ENCODE assay signal across 16 mouse cellular contexts in genomic region chr11:4500826-4501225, GRCm38 (mm10). TPM values are rescaled to one million over a fixed set of nuclear protein-coding genes. Genes with fewer than 3 reads are reported as not detected.
DNase-seq lines count a peak whose midpoint lies in the region; ATAC-seq and TF ChIP-seq lines count a peak whose summit lies in the region.
"Had no signal": no experiment of that assay in that cellular context is flagged by ENCODE, and none has a peak within 500 bp of the region (broad histone marks: within the 10 kb centered on the region; RNA-seq: fewer than 3 reads in every experiment).

No protein-coding gene starts in this region.

- H3K36me3 ChIP-seq in hindbrain, postnatal 0 days (ENCODE audit: insufficient read depth, low read length), result peaks cover 16% of the 10 kb centered on the region
- H3K36me3 ChIP-seq in hindbrain, embryonic 16.5 days (ENCODE audit: control insufficient read depth, insufficient read depth, low read length), result peaks cover 23% of the 10 kb centered on the region
- 0 out of 2 replicates have a peak, but pooled peaks cover 2% of the 10 kb centered on the region for H3K36me3 ChIP-seq in stomach, postnatal 0 days (ENCODE audit: control insufficient read depth, insufficient read depth, low read length)

- no peak for TF ChIP-seq EP300 in stomach, postnatal 0 days (optimal IDR thresholded peaks at IDR 0.05)

- no peaks in the 10 kb centered on the region for H3K4me1 ChIP-seq in hindbrain, postnatal 0 days (ENCODE audit: insufficient read depth, low read length)
- no peaks in the 10 kb centered on the region for H3K4me1 ChIP-seq in hindbrain, embryonic 16.5 days (ENCODE audit: control insufficient read depth, insufficient read depth, low read depth, low read length)
- no peaks in the 10 kb centered on the region for H3K4me1 ChIP-seq in stomach, postnatal 0 days (replicated peaks; ENCODE audit: control insufficient read depth, insufficient read depth)
- H3K4me1 ChIP-seq: embryonic facial prominence, embryonic 13.5 days; hindbrain, embryonic 13.5 days; limb, embryonic 12.5 days had no signal

- ATAC-seq in hindbrain, postnatal 0 days, result no peak
- no peak for ATAC-seq in hindbrain, embryonic 16.5 days
- ATAC-seq in stomach, postnatal 0 days (ENCODE audit: low FRiP score, low TSS enrichment), result no peak

- TF ChIP-seq CTCF in hindbrain, postnatal 0 days (IDR thresholded peaks at IDR 0.05; ENCODE audit: low read depth), result peak; percentile 41
- TF ChIP-seq CTCF in stomach, postnatal 0 days (IDR thresholded peaks at IDR 0.05; ENCODE audit: low read depth), result peak; percentile 35

- no peak overlapping the region for H3K4me3 ChIP-seq in hindbrain, postnatal 0 days (ENCODE audit: low read length)
- H3K4me3 ChIP-seq in hindbrain, embryonic 16.5 days (ENCODE audit: low read length), result no peak overlapping the region
- no peak overlapping the region for H3K4me3 ChIP-seq in stomach, postnatal 0 days (ENCODE audit: low read depth, low read length)
- H3K4me3 ChIP-seq: embryonic facial prominence, embryonic 13.5 days; hindbrain, embryonic 13.5 days; limb, embryonic 12.5 days had no signal

- H3K27ac ChIP-seq in hindbrain, postnatal 0 days, result no peak overlapping the region
- H3K27ac ChIP-seq in hindbrain, embryonic 16.5 days (ENCODE audit: low read depth, low read length), result no peak overlapping the region
- H3K27ac ChIP-seq in stomach, postnatal 0 days (replicated peaks), result no peak overlapping the region
- H3K27ac ChIP-seq: embryonic facial prominence, embryonic 13.5 days; hindbrain, embryonic 13.5 days; limb, embryonic 12.5 days had no signal

- no peaks in the 10 kb centered on the region for H3K27me3 ChIP-seq in hindbrain, postnatal 0 days (ENCODE audit: insufficient read depth, low read length)
- H3K27me3 ChIP-seq in hindbrain, embryonic 16.5 days (replicated peaks; ENCODE audit: control insufficient read depth, insufficient read depth, low read length), result no peaks in the 10 kb centered on the region
- H3K27me3 ChIP-seq in stomach, postnatal 0 days (ENCODE audit: control insufficient read depth, insufficient read depth, low read length), result no peaks in the 10 kb centered on the region
- H3K27me3 ChIP-seq: embryonic facial prominence, embryonic 13.5 days; hindbrain, embryonic 13.5 days; limb, embryonic 12.5 days had no signal

- no peak overlapping the region for H3K4me2 ChIP-seq in hindbrain, postnatal 0 days (ENCODE audit: low read depth, low read length)
- H3K4me2 ChIP-seq in hindbrain, embryonic 16.5 days (ENCODE audit: low read length), result no peak overlapping the region
- H3K4me2 ChIP-seq in stomach, postnatal 0 days (replicated peaks; ENCODE audit: low read depth), result no peak overlapping the region
- H3K4me2 ChIP-seq: embryonic facial prominence, embryonic 13.5 days; hindbrain, embryonic 13.5 days; limb, embryonic 12.5 days had no signal

- DNase-seq in cerebellum, adult 18-20 months, result peak; percentile 22 to 42
- no peak for DNase-seq in cerebellum, adult 9-11 months
- peak; percentile 42 for DNase-seq in hindbrain, postnatal 0 days (ENCODE audit: low spot score)
- DNase-seq in lung, postnatal 36 days, result peak; percentile 18
- no peak for DNase-seq in lung, postnatal 14 days
- DNase-seq in stomach, postnatal 0 days (ENCODE audit: low spot score), result no peak
- no peak for DNase-seq in ovary, postnatal 36 days (ENCODE audit: low spot score)
- DNase-seq: adrenal gland, adult 2 months; lung, adult 18-20 months; right cerebral cortex, postnatal 4 days had no signal

- no peaks in the 10 kb centered on the region for H3K9me3 ChIP-seq in hindbrain, postnatal 0 days (ENCODE audit: low read length)
- no peaks in the 10 kb centered on the region for H3K9me3 ChIP-seq in hindbrain, embryonic 16.5 days (ENCODE audit: control insufficient read depth, low read length)
- H3K9me3 ChIP-seq in stomach, postnatal 0 days (ENCODE audit: control insufficient read depth, low read length), result no peaks in the 10 kb centered on the region
- H3K9me3 ChIP-seq: embryonic facial prominence, embryonic 13.5 days; hindbrain, embryonic 13.5 days; limb, embryonic 12.5 days had no signal

- no peak overlapping the region for H3K9ac ChIP-seq in hindbrain, postnatal 0 days (replicated peaks; ENCODE audit: low read length)
- H3K9ac ChIP-seq in hindbrain, embryonic 16.5 days (ENCODE audit: low read depth, low read length), result no peak overlapping the region
- no peak overlapping the region for H3K9ac ChIP-seq in stomach, postnatal 0 days (ENCODE audit: low read length)
- H3K9ac ChIP-seq: embryonic facial prominence, embryonic 13.5 days; hindbrain, embryonic 13.5 days; limb, embryonic 12.5 days had no signal

- 89% methylated on average over 4 of the region's 4 CpGs for WGBS in hindbrain, postnatal 0 days
- 95% methylated on average over 4 of the region's 4 CpGs for WGBS in hindbrain, embryonic 16.5 days
- 90% methylated on average over 4 of the region's 4 CpGs for WGBS in stomach, postnatal 0 days

RNA-seq across cellular contexts. Expression of gene Hormad2, which starts 59.9 kb away (rescaled TPM):
- not detected in 2 replicates for total RNA-seq in hindbrain, postnatal 0 days (2014; rRNA removed)
- polyA plus RNA-seq in hindbrain, postnatal 0 days (2015; fragmentation: Nextera tagmentation; extraction: Ambion mirVana), result not detected in 2 replicates
- polyA plus RNA-seq in hindbrain, embryonic 16.5 days (2015; fragmentation: Nextera tagmentation; extraction: Ambion mirVana), result 0.48 TPM in 1 of 2 replicates, not detected in the other
- polyA plus RNA-seq in stomach, postnatal 0 days (2015; fragmentation: Nextera tagmentation; extraction: Ambion mirVana), result 0.11 and 0.51 TPM in 2 replicates
- total RNA-seq: left cerebral cortex, adult 18-20 months had no signal
- polyA plus RNA-seq: adrenal gland, adult 2 months; embryonic facial prominence, embryonic 13.5 days; hindbrain, embryonic 13.5 days; neural tube, embryonic 14.5 days had no signal

Comparison
In these comparisons a context has a peak if more than half of its experiments do, and no peak if none do; other contexts are left out.
1. DNase-seq: peak in cerebellum, adult 18-20 months (2 of 2), hindbrain, postnatal 0 days (single experiment) and lung, postnatal 36 days (single experiment); none in cerebellum, adult 9-11 months (single experiment), lung, postnatal 14 days (single experiment), stomach, postnatal 0 days (single experiment) and ovary, postnatal 36 days (single experiment).